Mouse (Mus musculus) left cerebral cortex, adult 6 months (tissue): Measurements from ENCODE around the gene Ece1. TPM values are rescaled to one million over a fixed set of nuclear protein-coding genes. Genes with fewer than 3 reads are reported as not detected.

ENCODE experiments used
- long read RNA-seq, 2 experiments: library from polyadenylated mRNA; unstranded; transcript quantifications; one replicate each; pipeline ENCODE4 v2.0.0; 2019 to 2020
- polyA plus RNA-seq: library from polyadenylated mRNA; unstranded; fragments of <200 nt; fragmentation: Nextera tagmentation; gene quantifications from 2 replicates; pipeline ENCODE4 v1.2.3, GENCODE M21; 2021

The Ece1 gene
- 27.2 and 30.3 TPM in 2 replicates for polyA plus RNA-seq
- long read RNA-seq, experiment 1, full-length matches to known transcripts = 7 of 68 reads
- long read RNA-seq, experiment 1, partial matches to known transcripts = 14 of 68 reads
- long read RNA-seq, experiment 1, other reads (novel, unspliced or antisense) = 47 of 68 reads
- long read RNA-seq, experiment 2, partial matches to known transcripts = 2 of 34 reads
- long read RNA-seq, experiment 2, other reads (novel, unspliced or antisense) = 32 of 34 reads

GRCm38 (mm10) chr4:137862019-137862418 is at the start of gene Ece1:
Gene Ece1, plus strand, starts transcription at chr4:137862237.

GRCm38 (mm10) chr4:137992890-137993289 is 130.9 kb downstream of the Ece1 start, which contains the start of gene Eif4g3:
Gene Eif4g3, plus strand, starts transcription at chr4:137993022.

Other genes with a start within 250 kb of the Ece1 start
- 51.5 and 120 TPM in 2 replicates for gene Rap1gap, start 197.5 kb upstream of the Ece1 start, polyA plus RNA-seq
- 5.4 and 5.9 TPM in 2 replicates for gene Alpl, start 65.9 kb upstream of the Ece1 start, polyA plus RNA-seq
- 21.2 and 52.7 TPM in 2 replicates for gene Eif4g3, start 130.8 kb downstream of the Ece1 start, polyA plus RNA-seq